Mouse (Mus musculus) G1E-ER4 (cell line): ENCODE results near the gene Fam78b. TPM values are rescaled to one million over a fixed set of nuclear protein-coding genes. Genes with fewer than 3 reads are reported as not detected.

Experiments used
- GATA1 ChIP-seq: IDR thresholded peaks from one replicate; pipeline ENCODE4 v1.8.0; 2012; ENCODE audit warnings: low read length, inconsistent platforms
- polyA plus RNA-seq: library from polyadenylated mRNA; stranded (reverse); fragments of >175 nt; gene quantifications from 2 replicates; pipeline ENCODE4 v1.2.3, GENCODE M21; 2012

Fam78b gene
- polyA plus RNA-seq, 1 experiment: not detected

GRCm38 (mm10) chr1:167022001-167022424 lies 20.8 kb downstream of the Fam78b start:
- TF ChIP-seq GATA1: no peak

- no peak for TF ChIP-seq GATA1
Measured at GRCm38 (mm10) chr1:167022541-167023121, 21.4 kb downstream of the Fam78b start.

GRCm38 (mm10) chr1:167023794-167024193 lies 22.6 kb downstream of the Fam78b start:
- no peak for TF ChIP-seq GATA1

GRCm38 (mm10) chr1:167024961-167025360 lies 23.7 kb downstream of the Fam78b start:
- no peak for TF ChIP-seq GATA1

GRCm38 (mm10) chr1:167032046-167032648 lies 30.9 kb downstream of the Fam78b start:
- TF ChIP-seq GATA1: no peak

- TF ChIP-seq GATA1: no peak
Measured at GRCm38 (mm10) chr1:167034435-167034834, 33.2 kb downstream of the Fam78b start.

GRCm38 (mm10) chr1:167042558-167042957 lies 41.3 kb downstream of the Fam78b start:
- TF ChIP-seq GATA1: no peak

GRCm38 (mm10) chr1:167046169-167046927 lies 45.1 kb downstream of the Fam78b start:
- no peak for TF ChIP-seq GATA1

- no peak for TF ChIP-seq GATA1
Measured at GRCm38 (mm10) chr1:167050859-167051258, 49.6 kb downstream of the Fam78b start.

- TF ChIP-seq GATA1: no peak
Measured at GRCm38 (mm10) chr1:167054029-167054428, 52.8 kb downstream of the Fam78b start.

GRCm38 (mm10) chr1:167057543-167057942 lies 56.3 kb downstream of the Fam78b start:
- no peak for TF ChIP-seq GATA1

- no peak for TF ChIP-seq GATA1
Measured at GRCm38 (mm10) chr1:167059550-167060285, 58.5 kb downstream of the Fam78b start.

- no peak for TF ChIP-seq GATA1
Measured at GRCm38 (mm10) chr1:167063971-167064370, 62.8 kb downstream of the Fam78b start.

GRCm38 (mm10) chr1:167065541-167065940 lies 64.3 kb downstream of the Fam78b start:
- TF ChIP-seq GATA1: no peak

- no peak for TF ChIP-seq GATA1
Measured at GRCm38 (mm10) chr1:167065986-167066385, 64.8 kb downstream of the Fam78b start.

- TF ChIP-seq GATA1: no peak
Measured at GRCm38 (mm10) chr1:167066933-167067341, 65.7 kb downstream of the Fam78b start.
